Mouse (Mus musculus) E14TG2a.4 (cell line): ENCODE measurements at regions not wholly inside any gene's neighbourhood (a gene's known extent, or its start where the extent isn't known, plus 50 kb on each side); places are given as distances from the start of the nearest gene placed in this dataset.

Source experiments
- CTCF ChIP-seq: conservative IDR thresholded peaks from 2 replicates; pipeline ENCODE4 v1.5.1; 2014; ENCODE audit warnings: low read length
- NANOG ChIP-seq: IDR thresholded peaks from 2 replicates; pipeline ENCODE4 v1.6.1; 2014; ENCODE audit warnings: borderline replicate concordance, low read length, mixed read lengths

DNA sequence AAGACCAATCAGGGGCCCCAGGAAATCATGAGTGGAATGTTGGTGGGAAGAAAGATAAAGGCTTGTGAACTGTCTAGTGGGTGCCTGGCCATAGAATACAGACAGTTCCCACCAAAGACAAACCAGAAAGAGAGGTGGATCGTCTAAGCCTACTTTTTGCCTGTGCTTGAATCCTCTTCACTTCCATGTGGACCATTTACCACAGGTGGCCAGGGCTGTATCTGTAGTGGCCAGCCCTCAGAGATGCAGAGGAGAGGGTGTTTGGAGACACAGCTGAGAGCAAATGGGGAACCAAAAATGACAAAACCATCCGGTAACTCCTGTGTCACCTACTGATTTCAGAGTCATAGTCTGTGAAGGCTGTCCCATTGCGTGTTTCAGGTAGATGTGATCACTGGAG is 161.0 kb upstream of the Dnajc19 start:
- no peak for TF ChIP-seq CTCF
- no peak for TF ChIP-seq NANOG
